Mouse (Mus musculus) urinary bladder, adult 18-20 months (tissue): ENCODE measurements around the gene Ccdc169.

Experiments
- DNase-seq, 2 experiments: peaks; one replicate each; pipeline ENCODE4 v3.0.0; 2022; ENCODE audit warnings: low spot score in 2 of 2, mixed read lengths in 2 of 2

Gene Ccdc169

DNA sequence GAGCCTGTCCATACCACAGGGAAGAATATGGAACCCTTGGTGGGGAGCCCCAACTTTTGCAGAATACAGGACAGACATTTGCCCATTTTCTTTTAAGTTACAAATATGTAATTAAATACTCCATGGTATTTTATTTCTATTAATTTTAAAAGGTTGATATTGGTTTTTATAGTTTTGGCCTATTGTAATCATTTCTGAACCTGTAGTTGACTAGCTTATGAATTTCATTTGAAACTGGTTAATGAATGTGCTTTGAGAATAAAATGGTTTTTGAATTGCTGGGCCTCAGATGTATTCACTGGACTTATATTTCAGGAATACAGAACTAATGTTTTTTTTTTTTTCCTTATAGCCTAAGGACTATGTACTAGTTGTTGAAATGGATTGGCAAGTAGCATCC, at the start of gene Ccdc169:
Ccdc169 (plus strand) TSS at position 301 of the 400 bp plus-strand sequence.
- DNase-seq: no peak

DNA sequence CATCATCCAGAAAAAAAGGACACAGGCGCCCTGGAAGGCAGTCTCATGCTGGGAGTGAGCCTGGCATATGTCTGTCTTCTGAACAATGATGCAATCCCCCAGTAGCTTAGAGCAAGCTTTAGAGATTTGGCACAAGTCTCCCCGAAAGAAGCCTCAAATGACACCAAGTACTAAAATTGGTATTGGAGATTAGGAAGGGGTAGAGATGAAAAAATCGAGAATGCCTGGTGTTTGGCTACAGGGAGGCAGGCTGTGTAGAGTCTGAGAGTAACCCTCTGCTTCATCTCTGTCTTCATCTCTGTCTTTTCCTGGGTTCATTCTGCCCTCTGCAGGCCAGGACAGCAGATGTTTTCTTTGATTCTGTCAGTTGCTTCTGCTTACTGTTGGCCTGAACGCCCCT, 49.8 kb upstream of the Ccdc169 start:
- DNase-seq: no peak

DNA sequence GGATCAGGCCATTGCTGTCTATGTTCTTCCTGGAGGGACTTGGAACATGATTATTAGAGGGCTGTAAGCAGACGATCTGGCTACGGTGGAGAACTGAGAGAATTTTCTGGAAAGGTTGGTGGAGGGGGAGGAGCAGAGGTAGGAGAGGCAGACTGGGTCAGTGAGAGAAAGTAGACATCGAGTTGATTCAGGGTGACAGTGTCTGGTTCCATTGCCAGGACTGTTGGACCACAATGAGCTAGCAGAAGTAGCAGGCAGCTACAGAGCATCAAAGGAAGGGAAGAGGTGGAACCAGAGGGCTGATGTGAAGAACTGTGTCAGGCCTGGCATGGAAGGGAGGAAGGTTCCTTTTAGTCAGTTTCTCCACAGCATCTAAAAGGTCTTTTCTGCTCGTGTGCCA, 48.8 kb upstream of the Ccdc169 start:
- no peak for DNase-seq

DNA sequence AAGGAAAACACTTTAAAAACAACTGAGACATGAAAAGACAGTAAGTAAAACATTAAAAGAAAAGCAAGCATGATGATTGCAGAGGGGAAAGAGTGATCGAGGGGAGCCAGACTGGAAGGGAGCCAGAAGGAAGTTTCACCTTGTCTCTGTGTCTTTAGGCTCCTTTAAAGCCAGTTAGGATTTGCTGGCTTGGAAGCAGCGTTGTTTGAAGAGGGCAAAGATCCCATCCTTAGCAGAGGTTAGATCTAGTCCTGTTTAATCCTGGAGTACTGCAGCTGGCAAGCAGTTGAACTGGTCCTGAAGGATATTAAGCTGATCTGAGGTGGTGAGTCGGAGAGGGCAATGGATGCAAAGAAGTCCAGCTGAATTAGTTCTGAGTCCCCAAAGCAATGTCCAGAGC, 48.3 kb upstream of the Ccdc169 start:
- no peak for DNase-seq

DNA sequence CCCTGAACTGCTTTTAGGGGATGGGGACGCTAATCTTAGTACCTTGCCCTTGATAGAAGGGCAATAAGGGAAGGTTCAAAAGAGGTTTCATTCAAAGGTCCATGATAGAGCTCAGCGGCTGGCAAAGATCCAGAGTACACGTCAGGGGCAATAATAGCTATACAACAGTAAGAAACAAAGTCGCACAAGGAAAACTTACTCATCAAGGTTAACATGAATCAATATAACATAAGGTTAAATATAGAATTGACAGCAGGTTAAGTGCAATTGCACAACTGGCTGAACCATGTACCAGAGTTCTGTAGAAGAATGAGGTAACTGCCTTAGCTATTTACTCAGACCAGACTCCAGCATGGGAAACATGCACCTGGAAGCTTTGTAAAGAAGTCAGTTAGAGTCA, 47.8 kb upstream of the Ccdc169 start:
- no peak for DNase-seq

DNA sequence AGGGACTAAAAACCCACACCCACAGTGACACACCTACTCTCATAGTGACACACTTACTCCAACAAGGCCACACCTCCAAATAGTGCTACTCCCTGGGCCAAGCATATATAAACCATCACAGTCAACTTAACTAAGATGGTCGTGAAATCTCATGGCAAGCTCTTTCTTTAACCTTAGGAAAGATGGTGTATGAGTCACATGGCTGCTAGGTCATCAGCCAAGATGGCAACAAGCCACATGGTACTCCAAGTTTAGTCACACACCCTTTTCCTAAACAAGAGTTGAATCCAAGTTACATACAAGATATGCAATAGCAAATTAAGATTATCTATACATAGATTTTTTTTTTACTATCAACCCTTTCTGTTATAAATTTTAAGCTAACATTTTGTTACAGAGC, 44.0 kb upstream of the Ccdc169 start:
- no peak for DNase-seq

GRCm38 (mm10) chr3:55095968-55096654, 41.0 kb upstream of the Ccdc169 start:
- no peak for DNase-seq

GRCm38 (mm10) chr3:55096655-55097005, 40.5 kb upstream of the Ccdc169 start:
- no peak for DNase-seq

GRCm38 (mm10) chr3:55097186-55097585, 40.0 kb upstream of the Ccdc169 start:
- DNase-seq: no peak

- DNase-seq: no peak
Measured at GRCm38 (mm10) chr3:55098014-55098413, 39.1 kb upstream of the Ccdc169 start.

- no peak for DNase-seq
Measured at GRCm38 (mm10) chr3:55098990-55099389, 38.1 kb upstream of the Ccdc169 start.

- DNase-seq: no peak
Measured at GRCm38 (mm10) chr3:55101092-55101491, 36.0 kb upstream of the Ccdc169 start.

- no peak for DNase-seq
Measured at GRCm38 (mm10) chr3:55105372-55106023, 31.6 kb upstream of the Ccdc169 start.

GRCm38 (mm10) chr3:55106051-55106450, 31.1 kb upstream of the Ccdc169 start:
- no peak for DNase-seq

DNA sequence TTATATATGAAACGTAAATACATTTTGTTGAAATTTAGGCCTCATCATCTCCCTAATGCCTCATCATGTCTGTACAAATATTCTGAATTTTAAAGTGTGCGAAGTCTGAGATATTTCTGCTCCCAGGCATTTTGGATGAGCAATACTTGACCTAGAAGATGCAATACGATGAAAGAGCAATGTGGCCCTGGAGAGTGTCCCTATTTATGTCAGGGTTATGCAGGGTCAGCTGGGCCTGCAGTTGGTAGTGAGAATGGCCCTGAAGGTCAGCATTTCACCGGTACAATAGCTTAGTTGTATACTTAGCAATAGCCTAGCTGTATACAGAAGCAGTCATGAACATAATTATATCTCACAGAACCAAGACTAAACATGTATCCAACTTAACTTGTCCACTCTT, 28.0 kb upstream of the Ccdc169 start:
- DNase-seq: no peak

DNA sequence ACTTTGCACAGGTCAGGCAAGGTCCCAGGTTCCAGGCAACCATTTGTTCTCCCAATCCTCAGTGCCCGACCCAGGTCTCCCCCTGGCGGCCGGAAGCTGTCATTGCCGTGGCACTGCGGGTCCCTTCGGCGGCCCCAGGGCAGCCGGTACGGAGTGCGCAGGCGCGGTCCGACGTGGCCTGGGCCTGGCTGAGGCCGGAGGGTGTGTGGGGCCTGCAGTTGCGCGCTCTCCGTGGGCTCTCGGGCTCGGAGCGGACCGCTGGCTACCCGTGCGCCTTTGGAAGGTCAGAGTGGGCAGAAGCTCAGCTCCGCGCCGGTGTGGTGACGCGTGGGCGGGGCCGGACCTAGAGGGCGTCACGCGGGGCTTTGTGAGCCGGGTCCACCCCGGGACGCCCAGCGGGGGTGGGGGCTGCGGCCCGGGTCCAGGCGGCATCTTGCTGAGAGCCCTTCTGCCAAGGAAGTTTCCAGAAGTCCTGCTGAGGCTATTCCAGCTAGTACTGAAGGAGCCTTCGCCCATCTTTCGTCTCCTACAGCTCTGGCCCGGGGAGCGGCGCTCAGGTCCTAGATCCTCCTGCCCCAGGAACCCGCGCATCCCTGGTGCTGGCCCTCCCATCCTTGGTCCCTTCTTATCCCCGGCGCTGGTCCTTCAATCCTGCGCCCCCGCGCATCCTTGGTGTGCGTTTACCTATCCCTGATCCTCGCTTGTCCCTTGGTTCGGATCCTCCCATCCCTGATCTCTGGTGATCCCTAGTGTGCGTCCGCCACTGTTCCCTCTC, 25.0 kb upstream of the Ccdc169 start, which contains the start of gene Spg20:
Spg20 (plus strand) TSS at position 174 of the 775 bp plus-strand sequence.
- DNase-seq: peak; percentile 90 to 93

- DNase-seq: no peak
Measured at GRCm38 (mm10) chr3:55112710-55113415, 24.3 kb upstream of the Ccdc169 start.

DNA sequence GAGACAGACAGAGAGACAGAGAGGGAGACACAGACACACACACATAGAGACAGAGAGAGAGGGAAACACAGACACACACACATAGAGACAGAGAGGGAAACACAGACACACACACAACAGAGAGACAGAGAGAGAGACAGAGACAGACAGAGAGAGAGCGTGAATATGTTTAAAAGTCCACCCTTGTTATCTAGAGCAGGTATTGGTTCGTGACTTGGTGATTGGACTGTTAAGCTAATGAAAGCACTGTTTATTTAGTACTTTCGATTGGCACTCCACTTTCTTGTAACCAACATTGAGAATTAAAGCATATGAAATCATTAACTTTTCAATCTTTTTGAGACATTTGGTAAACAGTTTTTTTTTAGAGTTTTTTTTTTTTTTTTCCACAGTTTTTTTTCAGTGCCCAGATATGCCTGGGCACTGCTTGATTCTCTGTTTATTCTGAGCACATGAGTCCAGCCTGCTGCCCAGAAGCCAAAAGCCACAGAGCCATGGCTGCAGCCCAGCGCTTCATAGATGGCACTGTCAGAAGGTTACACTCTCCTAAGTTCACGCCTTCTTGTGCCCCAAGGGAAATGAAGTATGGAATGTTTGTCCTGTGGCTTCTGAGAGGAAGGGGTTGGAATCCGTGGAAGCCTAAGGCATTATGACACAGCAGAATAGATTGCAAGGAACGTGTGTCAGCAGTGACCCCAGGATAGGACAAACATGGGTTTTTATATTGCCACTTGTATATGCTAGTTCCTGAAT, 22.6 kb upstream of the Ccdc169 start:
- DNase-seq: no peak

DNA sequence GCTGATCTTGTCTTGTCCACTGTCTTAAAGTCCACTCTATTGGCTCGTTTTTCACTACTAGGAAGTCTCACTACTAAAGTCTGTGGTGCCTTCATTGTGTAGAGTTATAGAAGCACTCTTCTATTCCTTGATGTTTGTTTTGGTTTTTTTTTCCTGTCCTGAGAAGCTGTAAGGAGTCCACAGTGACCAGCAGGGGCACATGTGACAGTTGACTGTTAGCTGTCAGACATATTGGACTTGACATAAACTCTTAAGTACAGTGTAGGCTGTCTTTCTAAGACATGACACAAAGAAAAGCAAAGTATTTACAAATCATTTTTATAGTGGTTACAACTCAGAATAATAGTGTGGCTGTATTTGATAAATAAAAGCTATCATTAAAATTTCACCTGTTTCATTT, 22.1 kb upstream of the Ccdc169 start:
- DNase-seq: no peak

GRCm38 (mm10) chr3:55115989-55116388, 21.1 kb upstream of the Ccdc169 start:
- DNase-seq: no peak

- peak in 1 of 2 experiments; percentile 42 for DNase-seq
Measured at GRCm38 (mm10) chr3:55119275-55119898, 17.8 kb upstream of the Ccdc169 start.
